Mouse (Mus musculus) myocyte (in vitro differentiated cells): ENCODE results near the gene Pappa. TPM values are rescaled to one million over a fixed set of nuclear protein-coding genes. Genes with fewer than 3 reads are reported as not detected.

Source experiments
- H3K27me3 ChIP-seq: one replicate; pipeline ENCODE4 v1.6.1; 2011; ENCODE audit not compliant: control insufficient read depth, insufficient read depth, insufficient read length
- H3K36me3 ChIP-seq: one replicate; pipeline ENCODE4 v1.6.1; 2011; ENCODE audit not compliant: control insufficient read depth, insufficient read depth
- H3K4me2 ChIP-seq: one replicate; pipeline ENCODE4 v1.6.1; 2011; ENCODE audit warnings: low read depth, control low read depth
- H3K4me3 ChIP-seq: one replicate; pipeline ENCODE4 v1.5.1; 2011; ENCODE audit warnings: mild to moderate bottlenecking, control low read depth, moderate library complexity
- H3K79me2 ChIP-seq: one replicate; pipeline ENCODE4 v1.6.1; 2011; ENCODE audit not compliant: control insufficient read depth, insufficient read depth
- H3ac ChIP-seq: one replicate; pipeline ENCODE4 v1.6.1; 2011; ENCODE audit not compliant: control insufficient read depth, insufficient read length
- CEBPB ChIP-seq: IDR thresholded peaks from 2 replicates; pipeline ENCODE4 v1.6.1; 2011; ENCODE audit warnings: mild to moderate bottlenecking, moderate library complexity; ENCODE audit not compliant: poor library complexity, insufficient read depth, severe bottlenecking
- E2F4 ChIP-seq: IDR thresholded peaks from one replicate; pipeline ENCODE4 v1.6.1; 2011; ENCODE audit warnings: mild to moderate bottlenecking, control low read depth, moderate library complexity; ENCODE audit not compliant: insufficient read depth
- MAX ChIP-seq: IDR thresholded peaks from one replicate; pipeline ENCODE4 v1.6.1; 2011; ENCODE audit warnings: low read depth, mild to moderate bottlenecking, control low read depth
- MYOD1 ChIP-seq, 3 experiments: IDR thresholded peaks; one replicate each; pipeline ENCODE4 v1.6.1; 2011; ENCODE audit warnings: control low read depth in 2 of 3, low read depth in 2 of 3, mild to moderate bottlenecking in 2 of 3, moderate library complexity in 1 of 3; ENCODE audit not compliant: insufficient read length in 2 of 3, control insufficient read depth in 1 of 3
- MYOG ChIP-seq, 3 experiments: IDR thresholded peaks; one replicate each; pipeline ENCODE4 v1.6.1; 2011; ENCODE audit warnings: control low read depth in 2 of 3, low read depth in 2 of 3, mild to moderate bottlenecking in 2 of 3; ENCODE audit not compliant: insufficient read length in 2 of 3, control insufficient read depth in 1 of 3, insufficient read depth in 1 of 3
- POLR2A ChIP-seq: IDR thresholded peaks from one replicate; pipeline ENCODE4 v1.6.1; 2011; ENCODE audit warnings: low read depth, mild to moderate bottlenecking, control low read depth, moderate library complexity; ENCODE audit not compliant: insufficient read length
- POLR2AphosphoS2 ChIP-seq: IDR thresholded peaks from one replicate; pipeline ENCODE4 v1.6.1; 2011; ENCODE audit warnings: low read depth, control low read depth; ENCODE audit not compliant: insufficient read length
- REST ChIP-seq: IDR thresholded peaks from one replicate; pipeline ENCODE4 v1.6.1; 2011; ENCODE audit warnings: mild to moderate bottlenecking, control low read depth, moderate library complexity; ENCODE audit not compliant: insufficient read depth, insufficient read length
- SRF ChIP-seq: IDR thresholded peaks from one replicate; pipeline ENCODE4 v1.6.1; 2011; ENCODE audit warnings: low read depth; ENCODE audit not compliant: control insufficient read depth, insufficient read length
- TCF12 ChIP-seq: IDR thresholded peaks from one replicate; pipeline ENCODE4 v1.6.1; 2011; ENCODE audit warnings: mild to moderate bottlenecking, control low read depth; ENCODE audit not compliant: poor library complexity, insufficient read depth, severe bottlenecking
- TCF3 ChIP-seq: IDR thresholded peaks from one replicate; pipeline ENCODE4 v1.6.1; 2011; ENCODE audit warnings: low read depth, control low read depth; ENCODE audit not compliant: insufficient read length
- USF1 ChIP-seq: IDR thresholded peaks from one replicate; pipeline ENCODE4 v1.6.1; 2011; ENCODE audit warnings: low read depth, mild to moderate bottlenecking, control low read depth, moderate library complexity
- polyA plus RNA-seq: library from polyadenylated mRNA; unstranded; fragments of >200 nt; fragmentation: generic; extraction: Trizol; gene quantifications from one replicate; pipeline ENCODE4 v1.2.1, GENCODE M21; 2012; ENCODE audit warnings: missing spikeins

The Pappa gene
- polyA plus RNA-seq, 1 experiment: 0.12 TPM

DNA sequence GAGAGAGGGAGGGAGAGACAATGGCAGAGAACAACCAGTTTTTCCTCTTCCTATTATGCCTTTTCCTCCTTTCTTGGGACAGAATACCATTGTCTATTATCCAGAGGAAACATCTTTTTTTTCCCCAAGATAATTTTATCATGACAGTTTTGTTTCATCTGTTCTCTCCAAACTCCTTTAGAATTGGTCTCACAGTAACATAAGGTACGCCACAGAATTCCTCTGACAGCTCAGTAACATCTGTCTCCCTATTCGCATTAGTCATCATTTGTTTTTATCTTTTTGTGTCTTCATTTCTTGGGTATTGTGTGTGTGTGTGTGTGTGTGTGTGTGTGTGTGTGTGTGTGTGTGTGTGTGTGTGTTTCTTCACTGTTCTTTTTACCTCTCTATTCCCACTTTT, 201.8 kb downstream of the Pappa start:
- Histone ChIP-seq H3ac (no peak overlapping the region), H3K4me3 (no peak overlapping the region), H3K79me2 (no peaks in the 10 kb centered on the region), H3K36me3 (no peaks in the 10 kb centered on the region), H3K4me2 (no peak overlapping the region), H3K27me3 (no peaks in the 10 kb centered on the region)
- TF ChIP-seq REST (no peak), USF1 (no peak), E2F4 (no peak), MYOG (IDR thresholded peaks at IDR 0.05; ENCODE audit: control insufficient read depth in 1 of 3, insufficient read depth in 1 of 3, insufficient read length in 2 of 3, low read depth in 2 of 3) (no peak), MAX (no peak), CEBPB (no peak)

DNA sequence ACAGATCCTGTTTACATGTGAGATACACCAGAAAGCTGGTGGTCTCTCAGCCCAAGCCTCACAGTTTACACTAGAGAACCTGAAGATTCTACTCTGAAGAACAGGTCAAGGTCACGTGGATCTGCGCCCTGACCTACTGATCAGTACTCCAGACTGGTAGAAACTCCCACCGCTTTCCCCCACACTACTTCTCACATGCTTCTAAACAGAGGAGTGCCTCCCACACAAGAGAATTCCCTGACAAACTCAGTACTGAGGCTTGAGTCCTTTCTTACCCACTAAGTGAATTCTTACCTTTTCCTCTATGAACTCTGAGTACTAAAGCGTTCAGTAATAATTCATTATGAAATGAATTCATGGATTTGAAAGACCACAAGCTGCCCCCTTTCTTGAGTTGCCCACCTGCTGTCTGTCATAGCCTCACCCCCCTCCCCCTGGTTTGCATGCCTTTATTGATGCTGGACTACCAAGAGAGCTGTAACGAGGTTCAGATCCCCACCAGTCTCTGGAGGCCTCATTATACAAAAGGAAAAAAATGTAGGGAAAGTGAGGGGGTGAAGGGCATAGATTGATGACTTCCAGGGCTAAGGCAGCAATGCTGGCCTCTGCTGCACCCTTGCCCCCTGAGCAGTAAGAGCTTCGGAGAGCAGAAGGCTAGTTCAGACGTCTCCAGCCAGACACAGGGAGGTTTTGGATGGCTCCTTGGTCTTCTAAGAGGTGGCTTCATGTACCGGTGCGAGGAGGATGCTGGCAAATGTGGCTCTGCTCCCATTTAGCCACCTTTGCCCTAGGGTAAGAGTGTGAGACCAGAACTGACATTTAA, 204.7 kb downstream of the Pappa start:
- no peaks in the 10 kb centered on the region for H3K27me3 ChIP-seq
- H3K4me3 ChIP-seq: no peak overlapping the region
- no peak overlapping the region for H3K4me2 ChIP-seq
- H3ac ChIP-seq: no peak overlapping the region
- no peak for TF ChIP-seq TCF3
- no peak for TF ChIP-seq USF1
- TF ChIP-seq MYOG (IDR thresholded peaks at IDR 0.05; ENCODE audit: control insufficient read depth in 1 of 3, insufficient read depth in 1 of 3, insufficient read length in 2 of 3, low read depth in 2 of 3): no peak
- TF ChIP-seq SRF: no peak
- TF ChIP-seq TCF12: no peak
- TF ChIP-seq POLR2AphosphoS2: no peak
- TF ChIP-seq E2F4: no peak
- TF ChIP-seq CEBPB: no peak
- no peak for TF ChIP-seq POLR2A
- no peak for TF ChIP-seq MAX
- no peak for TF ChIP-seq REST
- TF ChIP-seq MYOD1 (IDR thresholded peaks at IDR 0.05; ENCODE audit: control insufficient read depth in 1 of 3, insufficient read length in 2 of 3, low read depth in 2 of 3): no peak
- H3K36me3 ChIP-seq: no peaks in the 10 kb centered on the region
- H3K79me2 ChIP-seq: no peaks in the 10 kb centered on the region

DNA sequence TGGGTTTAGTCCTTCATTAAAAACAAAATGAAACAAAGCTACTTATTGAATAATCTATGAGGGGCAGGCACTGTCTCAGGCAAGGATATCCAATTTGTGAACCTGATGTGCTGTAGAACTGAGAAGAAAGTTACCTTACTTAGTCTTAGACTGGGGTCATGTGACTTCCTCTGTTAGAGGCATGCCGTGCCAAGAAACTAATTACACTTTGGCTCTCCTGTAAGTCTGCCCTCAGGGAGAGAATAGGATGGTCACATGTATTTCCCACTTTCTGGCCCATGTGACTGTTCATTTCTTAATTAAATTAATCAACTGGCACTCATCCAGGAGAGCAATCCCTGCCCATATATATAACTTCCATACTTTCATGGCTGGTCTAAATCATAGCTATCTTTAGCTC, 209.7 kb downstream of the Pappa start:
- Histone ChIP-seq H3ac (no peak overlapping the region), H3K4me3 (no peak overlapping the region), H3K36me3 (no peaks in the 10 kb centered on the region), H3K27me3 (no peaks in the 10 kb centered on the region), H3K79me2 (no peaks in the 10 kb centered on the region), H3K4me2 (no peak overlapping the region)
- TF ChIP-seq E2F4: no peak
- TF ChIP-seq USF1: no peak
- no peak for TF ChIP-seq MYOG (IDR thresholded peaks at IDR 0.05; ENCODE audit: control insufficient read depth in 1 of 3, insufficient read depth in 1 of 3, insufficient read length in 2 of 3, low read depth in 2 of 3)
- TF ChIP-seq POLR2AphosphoS2: no peak
- TF ChIP-seq SRF: no peak

DNA sequence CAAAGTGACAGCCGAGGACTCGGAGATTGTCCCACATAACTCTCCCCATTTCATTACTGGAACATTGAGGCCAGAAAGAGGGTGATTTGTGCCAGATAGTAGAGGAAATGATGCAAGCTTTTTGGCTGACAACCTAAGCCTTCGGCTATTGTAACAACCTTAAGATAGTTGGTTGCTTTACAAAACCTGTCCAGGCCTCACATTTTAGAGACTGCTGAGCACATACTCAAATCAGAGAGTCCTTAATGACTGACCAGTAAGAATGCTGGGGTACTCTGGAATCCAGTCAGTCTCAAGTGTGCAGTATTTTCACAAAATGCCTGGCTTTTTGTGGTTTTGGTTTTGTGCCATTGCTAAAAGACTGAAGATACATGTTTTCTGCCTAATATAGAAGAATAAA, 217.8 kb downstream of the Pappa start:
- TF ChIP-seq SRF (no peak), CEBPB (peak; percentile 49)

DNA sequence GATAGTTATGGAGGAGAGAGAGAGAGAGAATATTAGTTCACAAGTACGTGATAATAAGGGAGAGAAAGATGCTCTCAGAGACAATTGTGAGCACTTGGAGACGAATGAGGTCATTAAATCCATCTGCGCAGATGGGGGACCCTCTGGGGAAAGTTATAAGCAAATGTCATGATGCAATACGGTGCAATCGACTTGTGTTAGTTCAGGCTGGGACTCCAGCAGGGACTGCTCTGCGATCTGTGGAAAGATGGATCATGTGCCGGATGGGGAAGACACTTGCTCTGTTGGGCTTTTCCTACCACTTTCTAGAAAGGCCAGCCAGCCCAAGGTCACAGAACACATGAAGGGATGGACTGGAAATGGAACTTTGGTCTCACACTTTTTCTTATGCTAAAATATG, 226.5 kb downstream of the Pappa start:
- Histone ChIP-seq H3K4me2 (no peak overlapping the region), H3K79me2 (no peaks in the 10 kb centered on the region), H3K4me3 (no peak overlapping the region), H3K27me3 (no peaks in the 10 kb centered on the region), H3ac (no peak overlapping the region), H3K36me3 (no peaks in the 10 kb centered on the region)
- TF ChIP-seq MYOG (IDR thresholded peaks at IDR 0.05; ENCODE audit: control insufficient read depth in 1 of 3, insufficient read depth in 1 of 3, insufficient read length in 2 of 3, low read depth in 2 of 3) (no peak), SRF (no peak), CEBPB (peak; percentile 99)

More for the DNA sequence above, 217.8 kb downstream of the Pappa start:
- H3K4me3 ChIP-seq: no peak overlapping the region
- H3K79me2 ChIP-seq: no peaks in the 10 kb centered on the region
- no peak overlapping the region for H3K4me2 ChIP-seq
- no peaks in the 10 kb centered on the region for H3K27me3 ChIP-seq
- no peaks in the 10 kb centered on the region for H3K36me3 ChIP-seq
- H3ac ChIP-seq: no peak overlapping the region
